Mouse (Mus musculus) megakaryocyte, embryonic 14.5 days (primary cell): ENCODE data around the gene Glp2r. TPM values are rescaled to one million over a fixed set of nuclear protein-coding genes. Genes with fewer than 3 reads are reported as not detected.

Experiments used
- H3K27me3 ChIP-seq: replicated peaks from 2 replicates; pipeline ENCODE3; 2012; ENCODE audit warnings: inconsistent platforms
- H3K36me3 ChIP-seq: replicated peaks from 2 replicates; pipeline ENCODE3; 2012; ENCODE audit warnings: low read length, inconsistent platforms, mixed read lengths
- H3K4me1 ChIP-seq: 2 replicates; pipeline ENCODE4 v1.6.1; 2012; ENCODE audit warnings: inconsistent platforms
- H3K4me3 ChIP-seq: replicated peaks from 2 replicates; pipeline ENCODE3; 2012; ENCODE audit warnings: moderate library complexity, mild to moderate bottlenecking, inconsistent platforms
- H3K9me3 ChIP-seq: 2 replicates; pipeline ENCODE4 v1.6.1; 2012; ENCODE audit warnings: inconsistent platforms
- FLI1 ChIP-seq: IDR thresholded peaks from 2 replicates; pipeline ENCODE4 v1.6.1; 2012; ENCODE audit warnings: low read length, inconsistent platforms, mixed read lengths
- GATA1 ChIP-seq: IDR thresholded peaks from 3 replicates; pipeline ENCODE4 v1.6.1; 2012; ENCODE audit warnings: mixed read lengths, low read length, inconsistent platforms, borderline replicate concordance
- polyA plus RNA-seq: library from polyadenylated mRNA; stranded (reverse); fragments of >175 nt; gene quantifications from 2 replicates; pipeline ENCODE4 v1.2.3, GENCODE M21; 2012; ENCODE audit warnings: low replicate concordance; ENCODE audit not compliant: insufficient read depth

Glp2r gene
- polyA plus RNA-seq, 1 experiment: not detected

DNA sequence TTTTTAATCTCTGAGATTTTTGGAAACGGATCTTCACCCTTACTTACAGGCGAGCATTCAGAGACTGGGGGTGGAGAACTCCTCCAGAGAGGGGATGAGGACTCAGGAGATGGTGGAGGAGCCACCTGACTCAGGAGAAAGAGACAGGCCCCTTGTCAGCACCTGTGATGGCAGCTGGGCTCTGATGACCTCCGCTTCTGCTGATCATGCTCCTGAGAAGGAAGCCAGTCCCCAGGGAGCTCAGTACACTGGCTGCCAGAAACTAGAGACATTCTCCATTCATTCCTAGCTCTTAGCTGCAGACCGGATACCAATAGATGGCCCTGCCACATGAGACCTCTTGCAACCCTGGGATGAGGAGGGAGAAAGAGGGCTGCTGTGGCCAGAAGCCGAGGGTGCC is 128.1 kb downstream of the Glp2r start:
- peaks cover 4% of the 10 kb centered on the region; the same call in 1 of the 2 replicates for H3K4me1 ChIP-seq
- H3K9me3 ChIP-seq: peaks cover 11% of the 10 kb centered on the region
- H3K4me3 ChIP-seq: no peak overlapping the region
- TF ChIP-seq FLI1: no peak
- no peak for TF ChIP-seq GATA1
- peaks cover 45% of the 10 kb centered on the region for H3K27me3 ChIP-seq
- H3K36me3 ChIP-seq: no peaks in the 10 kb centered on the region

DNA sequence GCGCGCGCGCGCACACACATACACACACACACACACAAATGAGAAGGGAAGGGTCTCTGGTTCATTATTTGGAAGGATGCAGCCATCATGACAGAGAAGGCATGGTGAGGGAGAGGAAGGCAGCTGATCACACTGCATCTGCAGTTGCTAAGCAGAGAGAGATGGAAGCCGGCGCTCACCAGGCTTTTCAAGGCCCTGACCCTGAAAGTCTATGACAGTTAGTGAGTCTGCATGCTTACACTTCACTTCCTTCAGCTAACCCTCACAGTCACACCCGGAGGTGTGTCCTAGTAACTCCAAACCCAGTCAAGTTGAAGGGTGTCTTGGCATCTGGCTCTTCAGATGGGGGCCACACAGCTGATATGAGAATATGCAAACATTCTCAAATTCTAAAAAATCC is 128.5 kb downstream of the Glp2r start:
- Histone ChIP-seq H3K9me3 (peaks cover 11% of the 10 kb centered on the region), H3K36me3 (no peaks in the 10 kb centered on the region), H3K27me3 (peaks cover 46% of the 10 kb centered on the region), H3K4me3 (no peak overlapping the region), H3K4me1 (no peaks in the 10 kb centered on the region; the same call in 1 of the 2 replicates)
- TF ChIP-seq FLI1: no peak
- no peak for TF ChIP-seq GATA1

DNA sequence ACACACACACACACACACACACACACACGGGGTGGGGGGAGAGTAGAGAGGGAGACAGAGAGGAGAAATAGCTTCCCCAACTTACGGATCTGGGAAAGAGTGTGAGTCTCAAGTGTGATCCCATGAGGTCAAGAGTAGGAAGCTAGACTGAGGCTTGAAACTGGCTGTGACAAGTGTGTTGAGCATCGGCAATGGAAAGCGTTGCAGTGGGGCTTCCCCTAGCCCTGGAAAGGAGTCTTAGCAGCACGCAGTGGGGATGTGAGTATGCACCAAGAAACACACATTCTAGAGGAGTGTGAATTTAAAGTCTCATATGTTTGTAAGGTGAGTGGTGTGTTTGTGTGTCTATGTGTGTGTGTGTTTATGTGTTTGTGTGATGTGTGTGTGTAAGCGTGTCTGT is 130.7 kb downstream of the Glp2r start:
- peaks cover 41% of the 10 kb centered on the region for H3K27me3 ChIP-seq
- H3K4me1 ChIP-seq: no peaks in the 10 kb centered on the region
- H3K36me3 ChIP-seq: no peaks in the 10 kb centered on the region
- TF ChIP-seq FLI1 (no peak), GATA1 (no peak)
- H3K4me3 ChIP-seq: no peak overlapping the region
- H3K9me3 ChIP-seq: peaks cover 11% of the 10 kb centered on the region

DNA sequence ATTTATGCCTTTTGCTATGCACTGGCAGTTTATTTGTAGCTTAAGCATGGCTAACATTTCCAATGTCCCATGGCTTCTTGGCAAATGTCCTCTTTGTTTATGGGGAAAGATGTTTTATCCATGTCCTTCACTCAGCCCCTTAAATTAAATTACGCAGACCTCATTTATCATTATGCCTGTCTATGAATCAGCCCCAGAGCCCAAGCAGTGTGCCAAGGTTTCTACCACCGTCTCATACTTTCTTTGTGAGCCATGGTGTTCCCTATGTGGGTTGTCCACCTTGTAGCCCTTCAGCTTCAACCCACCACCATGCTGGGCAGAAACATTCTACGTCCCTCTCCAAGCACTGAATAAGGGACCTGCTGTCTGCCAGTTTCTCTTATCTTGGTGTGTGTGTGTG is 132.6 kb downstream of the Glp2r start:
- TF ChIP-seq GATA1: no peak
- no peak for TF ChIP-seq FLI1
- Histone ChIP-seq H3K4me1 (no peaks in the 10 kb centered on the region), H3K9me3 (no peaks in the 10 kb centered on the region), H3K36me3 (no peaks in the 10 kb centered on the region), H3K27me3 (peaks cover 47% of the 10 kb centered on the region), H3K4me3 (no peak overlapping the region)

DNA sequence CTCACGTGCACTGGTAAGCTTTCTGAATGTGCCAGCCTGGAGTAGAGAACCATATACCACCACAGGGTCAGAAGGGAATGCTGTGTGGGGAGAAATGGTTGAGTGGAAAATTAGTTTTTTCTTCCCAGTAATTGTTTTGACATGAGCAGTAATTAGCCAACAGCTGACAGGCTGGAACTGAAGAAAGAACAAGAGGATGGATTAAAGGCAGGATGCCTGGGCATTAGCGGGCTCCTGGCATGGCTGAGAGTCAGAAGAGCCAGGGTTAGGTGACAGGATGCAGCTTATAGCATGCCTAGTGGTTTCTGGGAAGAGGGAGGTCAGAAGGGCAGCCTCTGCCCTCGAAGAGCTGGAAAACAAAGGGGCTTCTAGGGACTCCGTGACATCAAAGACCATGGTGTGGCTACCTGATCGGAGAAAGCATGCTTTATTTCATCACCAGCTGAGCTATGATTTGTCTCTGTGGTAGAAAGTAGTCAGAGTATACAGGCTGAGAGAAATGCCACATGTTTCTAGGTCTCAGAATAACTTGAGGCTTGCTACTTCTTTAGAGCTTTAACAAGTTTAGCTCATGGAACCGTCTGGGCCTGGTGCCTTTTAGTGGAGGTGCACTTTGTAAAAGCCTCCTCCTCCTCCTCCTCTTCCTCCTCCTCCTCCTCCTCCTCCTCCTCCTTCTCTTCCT is 133.9 kb downstream of the Glp2r start:
- TF ChIP-seq FLI1 (no peak), GATA1 (no peak)
- no peaks in the 10 kb centered on the region for H3K36me3 ChIP-seq
- H3K9me3 ChIP-seq: no peaks in the 10 kb centered on the region
- no peaks in the 10 kb centered on the region for H3K4me1 ChIP-seq
- peaks cover 43% of the 10 kb centered on the region for H3K27me3 ChIP-seq
- H3K4me3 ChIP-seq: no peak overlapping the region

DNA sequence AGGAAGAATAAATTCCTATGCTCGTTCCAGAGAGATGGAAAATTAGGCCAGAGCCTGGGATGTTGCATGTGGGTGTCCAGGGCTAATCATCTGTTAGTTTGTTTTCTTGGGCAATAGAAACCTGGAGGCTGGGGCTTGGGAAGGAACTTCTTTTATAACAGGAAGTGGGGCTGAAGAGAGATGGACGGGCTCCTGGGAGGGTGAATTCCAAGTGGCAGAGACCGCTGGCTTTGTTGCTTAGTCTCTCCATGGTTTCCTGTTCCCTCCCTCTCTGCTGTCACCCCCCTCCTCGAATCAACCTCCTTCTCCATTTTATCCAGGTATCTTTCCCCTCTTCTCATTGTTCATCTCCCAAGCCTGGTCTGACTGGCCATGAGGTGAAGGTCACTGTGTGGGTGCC is 134.8 kb downstream of the Glp2r start:
- Histone ChIP-seq H3K4me1 (no peaks in the 10 kb centered on the region), H3K27me3 (peaks cover 51% of the 10 kb centered on the region), H3K9me3 (no peaks in the 10 kb centered on the region), H3K4me3 (no peak overlapping the region), H3K36me3 (no peaks in the 10 kb centered on the region)
- TF ChIP-seq FLI1 (no peak), GATA1 (no peak)

DNA sequence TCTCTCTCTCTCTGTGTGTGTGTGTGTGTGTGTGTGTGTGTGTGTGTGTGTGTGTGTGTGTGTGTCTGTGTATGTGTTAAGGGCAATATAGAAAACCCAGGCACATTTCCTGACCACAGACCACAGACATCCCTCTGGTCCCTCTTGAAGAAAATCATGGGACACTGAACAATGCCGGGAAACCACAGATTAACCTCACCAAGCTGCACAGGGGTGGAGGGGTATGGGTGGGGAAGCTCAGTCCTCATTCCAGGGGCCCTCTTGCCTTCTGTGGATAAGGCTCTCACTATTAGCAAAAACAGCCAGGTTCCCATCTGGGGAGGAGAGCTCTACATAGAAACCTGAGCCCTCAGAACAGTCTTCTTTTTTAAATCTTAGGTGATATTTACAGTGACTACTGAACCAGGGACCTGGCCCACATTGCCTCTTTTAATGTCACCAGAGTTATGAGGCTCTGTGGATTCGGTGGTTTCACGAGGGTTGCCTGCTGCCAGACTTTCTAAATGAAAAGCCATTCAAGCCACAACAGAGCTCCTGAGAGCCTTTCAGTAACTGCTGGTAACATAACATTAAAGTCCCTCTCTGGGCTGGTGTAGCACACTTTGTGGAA is 137.2 kb downstream of the Glp2r start:
- no peaks in the 10 kb centered on the region for H3K36me3 ChIP-seq
- H3K9me3 ChIP-seq: no peaks in the 10 kb centered on the region
- H3K4me3 ChIP-seq: no peak overlapping the region
- peaks cover 59% of the 10 kb centered on the region for H3K27me3 ChIP-seq
- H3K4me1 ChIP-seq: no peaks in the 10 kb centered on the region
- TF ChIP-seq GATA1 (no peak), FLI1 (no peak)

DNA sequence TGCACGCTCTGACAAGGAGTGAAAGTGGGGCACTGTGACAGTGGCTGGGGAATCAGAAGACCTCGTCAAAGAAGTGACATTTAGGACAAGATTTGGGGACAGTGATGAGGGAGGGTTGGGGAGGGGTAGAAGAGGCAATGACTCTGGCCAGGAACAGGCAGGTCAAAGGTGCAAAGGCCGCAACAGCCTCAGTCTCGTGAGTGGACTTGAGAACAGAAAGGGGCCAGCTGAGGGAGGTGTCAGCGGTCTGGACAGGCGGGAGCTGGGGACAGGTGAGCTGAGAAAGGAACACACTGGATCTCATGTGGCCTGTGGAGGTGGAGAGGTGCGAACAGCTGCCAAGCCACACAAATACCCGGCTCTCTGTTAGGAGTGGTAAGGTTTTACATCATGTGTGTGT is 138.0 kb downstream of the Glp2r start:
- H3K4me3 ChIP-seq: no peak overlapping the region
- H3K9me3 ChIP-seq: no peaks in the 10 kb centered on the region
- no peaks in the 10 kb centered on the region for H3K36me3 ChIP-seq
- H3K4me1 ChIP-seq: no peaks in the 10 kb centered on the region
- TF ChIP-seq GATA1 (no peak), FLI1 (no peak)
- peaks cover 66% of the 10 kb centered on the region for H3K27me3 ChIP-seq

DNA sequence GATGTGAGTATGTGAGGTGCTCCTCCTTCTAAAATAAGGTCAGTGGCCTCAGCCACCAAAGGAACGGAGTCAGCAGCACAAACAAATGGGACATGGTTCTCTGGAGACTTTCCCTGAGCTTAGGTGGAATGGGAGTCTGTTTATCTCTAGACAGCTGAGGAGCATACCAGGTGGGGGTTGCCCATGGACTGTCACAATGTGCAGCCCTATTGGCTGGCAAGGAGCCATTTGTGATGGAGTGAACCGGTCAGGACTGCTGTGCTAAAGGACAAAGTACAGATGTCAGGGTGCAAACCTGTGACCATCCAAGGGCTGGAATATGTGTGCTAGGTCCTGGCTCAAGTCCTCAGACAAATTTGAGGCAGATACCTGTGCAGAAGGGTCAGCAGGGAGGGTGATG is 142.4 kb downstream of the Glp2r start:
- H3K36me3 ChIP-seq: no peaks in the 10 kb centered on the region

DNA sequence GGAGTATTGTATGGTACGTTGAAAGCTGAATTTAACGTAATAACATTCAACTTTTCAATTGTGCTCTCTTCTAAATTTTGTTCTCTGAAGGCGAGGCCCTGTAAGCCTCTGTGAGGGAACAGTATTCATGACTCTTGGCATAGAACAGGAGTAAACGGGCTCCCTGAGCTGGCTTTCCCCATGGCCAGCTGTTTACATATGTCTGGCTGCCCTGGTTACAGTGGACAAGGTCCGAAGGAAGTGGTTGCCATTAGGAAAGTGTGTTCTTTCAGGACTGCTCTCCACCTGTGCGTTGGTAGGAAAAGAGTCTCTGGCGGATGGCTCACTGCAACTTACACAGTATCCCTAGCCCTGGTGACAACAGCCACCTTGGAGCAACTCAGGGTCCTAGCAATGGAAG is 143.8 kb downstream of the Glp2r start:
- no peak for TF ChIP-seq GATA1
- TF ChIP-seq FLI1: no peak
- Histone ChIP-seq H3K9me3 (no peaks in the 10 kb centered on the region), H3K27me3 (peaks cover 73% of the 10 kb centered on the region), H3K4me3 (no peak overlapping the region), H3K4me1 (no peaks in the 10 kb centered on the region), H3K36me3 (no peaks in the 10 kb centered on the region)

More for the DNA sequence above, 142.4 kb downstream of the Glp2r start:
- Histone ChIP-seq H3K4me1 (no peaks in the 10 kb centered on the region), H3K27me3 (peaks cover 68% of the 10 kb centered on the region), H3K9me3 (no peaks in the 10 kb centered on the region), H3K4me3 (no peak overlapping the region)
- TF ChIP-seq FLI1 (no peak), GATA1 (no peak)
